Mouse (Mus musculus) heart, embryonic 14.5 days (tissue): Measurements from ENCODE around the gene Mef2d. TPM values are rescaled to one million over a fixed set of nuclear protein-coding genes. Genes with fewer than 3 reads are reported as not detected.

Experiments
- ATAC-seq: fragments of 200-750 bp; cut with Nextera tagmentation; 2 replicates; pipeline ENCODE4 v1.8.0; 2017; ENCODE audit warnings: low read depth, moderate TSS enrichment; ENCODE audit not compliant: insufficient number of reproducible peaks, insufficient read depth, low FRiP score
- H3K27ac ChIP-seq, 2 experiments: fragments of 200-500 bp in 1 of 2; fragments of 300-500 bp in 1 of 2; sonication (generic) in 1 of 2; replicated peaks in 1 of 2; 2 replicates each; pipeline ENCODE4 v1.5.1; 2012 to 2014; ENCODE audit warnings: low read depth in 2 of 2, low read length in 2 of 2, control low read depth in 1 of 2, mild to moderate bottlenecking in 1 of 2, mixed read lengths in 1 of 2; ENCODE audit not compliant: control insufficient read depth in 1 of 2, insufficient read depth in 1 of 2
- H3K27me3 ChIP-seq: fragments of 300-500 bp; sonication (generic); 2 replicates; pipeline ENCODE4 v1.6.1; 2014; ENCODE audit warnings: mild to moderate bottlenecking, low read length, control low read depth; ENCODE audit not compliant: control insufficient read depth, insufficient read depth
- H3K36me3 ChIP-seq: fragments of 300-500 bp; sonication (generic); 2 replicates; pipeline ENCODE4 v1.6.1; 2014; ENCODE audit warnings: mild to moderate bottlenecking, control low read depth, low read length, mixed read lengths; ENCODE audit not compliant: control insufficient read depth, insufficient read depth
- H3K4me1 ChIP-seq, 2 experiments: fragments of 200-500 bp in 1 of 2; fragments of 300-500 bp in 1 of 2; sonication (generic) in 1 of 2; 2 replicates each; pipeline ENCODE4 v1.6.1; 2012 to 2014; ENCODE audit warnings: low read length in 2 of 2, control low read depth in 1 of 2, mixed read lengths in 1 of 2; ENCODE audit not compliant: control insufficient read depth in 2 of 2, insufficient read depth in 2 of 2
- H3K4me2 ChIP-seq: fragments of 300-500 bp; sonication (generic); 2 replicates; pipeline ENCODE4 v1.6.1; 2014; ENCODE audit warnings: mild to moderate bottlenecking, low read length
- H3K4me3 ChIP-seq, 2 experiments: fragments of 200-500 bp in 1 of 2; fragments of 300-500 bp in 1 of 2; sonication (generic) in 1 of 2; 2 replicates each; pipeline ENCODE4 v1.5.1; 2012 to 2014; ENCODE audit warnings: low read length in 2 of 2, mild to moderate bottlenecking in 2 of 2, control low read depth in 1 of 2, low read depth in 1 of 2, moderate library complexity in 1 of 2; ENCODE audit not compliant: control insufficient read depth in 1 of 2, insufficient read depth in 1 of 2
- H3K9ac ChIP-seq: fragments of 300-500 bp; sonication (generic); 2 replicates; pipeline ENCODE4 v1.6.1; 2014; ENCODE audit warnings: mild to moderate bottlenecking, low read length
- H3K9me3 ChIP-seq: fragments of 300-500 bp; sonication (generic); 2 replicates; pipeline ENCODE4 v1.6.1; 2016; ENCODE audit warnings: low read length, control low read depth; ENCODE audit not compliant: control insufficient read depth
- WGBS: fragments of 180-500 bp; shearing (Covaris S2); extraction: QIAGEN DNeasy Blood & Tissue Kit; methylation state at CpG from one replicate; pipeline ENCODE4 v1.1.7; 2014; 5-methylcytosine and 5-hydroxymethylcytosine counted together
- polyA plus RNA-seq: library from polyadenylated mRNA; unstranded; fragments of >200 nt; fragmentation: Nextera tagmentation; extraction: Ambion mirVana; gene quantifications from 2 replicates; pipeline ENCODE4 v1.2.1, GENCODE M21; 2014

The Mef2d gene
- polyA plus RNA-seq, 1 experiment from 2014 or later, result 52.1 TPM

GRCm38 (mm10) chr3:88181374-88181773 lies 39.2 kb downstream of the Mef2d start:
- H3K9ac ChIP-seq, result no peak overlapping the region
- WGBS, result 66% methylated on average over 4 of the region's 4 CpGs

GRCm38 (mm10) chr3:88186424-88186823 lies 44.3 kb downstream of the Mef2d start:
- H3K4me2 ChIP-seq, result no peak overlapping the region
- no peaks in the 10 kb centered on the region for H3K4me1 ChIP-seq
- 71% methylated on average over 3 of the region's 3 CpGs for WGBS
- peaks cover 8% of the 10 kb centered on the region for H3K27me3 ChIP-seq
- no peak overlapping the region for H3K27ac ChIP-seq
- ATAC-seq, result no peak
- no peaks in the 10 kb centered on the region for H3K9me3 ChIP-seq
- no peak overlapping the region for H3K9ac ChIP-seq
- H3K4me3 ChIP-seq, result no peak overlapping the region
- H3K36me3 ChIP-seq, result no peaks in the 10 kb centered on the region

More at GRCm38 (mm10) chr3:88181374-88181773, 39.2 kb downstream of the Mef2d start:
- Histone ChIP-seq H3K36me3 (no peaks in the 10 kb centered on the region), H3K9me3 (no peaks in the 10 kb centered on the region), H3K27ac (no peak overlapping the region), H3K4me2 (no peak overlapping the region), H3K27me3 (peaks cover 7% of the 10 kb centered on the region; the same call in 1 of the 2 replicates), H3K4me1 (peaks cover 0 to 3% of the 10 kb centered on the region in 2 experiments; a peak in 2 of 4 replicates), H3K4me3 (no peak overlapping the region)
- no peak for ATAC-seq

GRCm38 (mm10) chr3:88191146-88191545 lies 49.0 kb downstream of the Mef2d start:
- Histone ChIP-seq H3K9me3 (no peaks in the 10 kb centered on the region), H3K27ac (no peak overlapping the region), H3K27me3 (peaks cover 39% of the 10 kb centered on the region), H3K36me3 (no peaks in the 10 kb centered on the region), H3K4me1 (no peaks in the 10 kb centered on the region), H3K9ac (no peak overlapping the region), H3K4me2 (no peak overlapping the region), H3K4me3 (no peak overlapping the region)
- WGBS, result 26% methylated on average over 3 of the region's 3 CpGs
- ATAC-seq, result no peak

GRCm38 (mm10) chr3:88191820-88192616 lies 49.8 kb downstream of the Mef2d start:
- no peak overlapping the region for H3K27ac ChIP-seq
- H3K4me3 ChIP-seq, result no peak overlapping the region
- no peaks in the 10 kb centered on the region for H3K36me3 ChIP-seq
- no peak overlapping the region for H3K9ac ChIP-seq
- peaks cover 47% of the 10 kb centered on the region for H3K27me3 ChIP-seq
- no peaks in the 10 kb centered on the region for H3K9me3 ChIP-seq
- no peak overlapping the region for H3K4me2 ChIP-seq
- ATAC-seq, result no peak
- no peaks in the 10 kb centered on the region for H3K4me1 ChIP-seq
- 27% methylated on average over 9 of the region's 9 CpGs for WGBS

- 10% methylated on average over 10 of the region's 10 CpGs for WGBS
- H3K27ac ChIP-seq, result no peak overlapping the region
These were observed 55.8 kb downstream of the Mef2d start for GRCm38 (mm10) chr3:88197741-88198504.

GRCm38 (mm10) chr3:88198505-88199020 lies 56.4 kb downstream of the Mef2d start:
- Histone ChIP-seq H3K4me1 (peaks cover 0 to 10% of the 10 kb centered on the region in 2 experiments; a peak in 3 of 4 replicates), H3K4me3 (no peak overlapping the region), H3K9ac (no peak overlapping the region), H3K36me3 (no peaks in the 10 kb centered on the region), H3K27me3 (peaks cover 92% of the 10 kb centered on the region), H3K9me3 (no peaks in the 10 kb centered on the region), H3K27ac (no peak overlapping the region), H3K4me2 (no peak overlapping the region)
- no peak for ATAC-seq
- WGBS, result 5% methylated on average over 9 of the region's 9 CpGs

More at GRCm38 (mm10) chr3:88197741-88198504, 55.8 kb downstream of the Mef2d start:
- H3K9me3 ChIP-seq, result no peaks in the 10 kb centered on the region
- no peaks in the 10 kb centered on the region for H3K36me3 ChIP-seq
- H3K27me3 ChIP-seq, result peaks cover 92% of the 10 kb centered on the region
- no peak overlapping the region for H3K4me2 ChIP-seq
- ATAC-seq, result no peak
- H3K9ac ChIP-seq, result no peak overlapping the region
- no peak overlapping the region for H3K4me3 ChIP-seq
- H3K4me1 ChIP-seq, result peaks cover 0 to 10% of the 10 kb centered on the region in 2 experiments; a peak in 3 of 4 replicates

- ATAC-seq, result no peak
- Histone ChIP-seq H3K27me3 (peaks cover 94% of the 10 kb centered on the region), H3K9me3 (no peaks in the 10 kb centered on the region), H3K9ac (no peak overlapping the region), H3K4me1 (peaks cover 0 to 10% of the 10 kb centered on the region in 2 experiments; a peak in 3 of 4 replicates), H3K4me3 (no peak overlapping the region), H3K4me2 (no peak overlapping the region), H3K27ac (no peak overlapping the region), H3K36me3 (no peaks in the 10 kb centered on the region)
- 40% methylated on average over 2 of the region's 2 CpGs for WGBS
These were observed 57.5 kb downstream of the Mef2d start for GRCm38 (mm10) chr3:88199541-88200110.
